Mouse (Mus musculus) gastrocnemius, postnatal 25 days (tissue): ENCODE results near the gene Notch3. TPM values are rescaled to one million over a fixed set of nuclear protein-coding genes. Genes with fewer than 3 reads are reported as not detected.

Source experiments
- DNase-seq: peaks from one replicate; pipeline ENCODE4 v3.0.0; 2022
- total RNA-seq, 2 experiments: library from RNA; stranded (reverse); gene quantifications; 1 replicate in 1 of 2; 2 replicates in 1 of 2; pipeline ENCODE4 v1.2.3; 2021

Gene Notch3
- total RNA-seq, 2 experiments from 2014 or later, result 12.6 to 13.4 TPM

DNA sequence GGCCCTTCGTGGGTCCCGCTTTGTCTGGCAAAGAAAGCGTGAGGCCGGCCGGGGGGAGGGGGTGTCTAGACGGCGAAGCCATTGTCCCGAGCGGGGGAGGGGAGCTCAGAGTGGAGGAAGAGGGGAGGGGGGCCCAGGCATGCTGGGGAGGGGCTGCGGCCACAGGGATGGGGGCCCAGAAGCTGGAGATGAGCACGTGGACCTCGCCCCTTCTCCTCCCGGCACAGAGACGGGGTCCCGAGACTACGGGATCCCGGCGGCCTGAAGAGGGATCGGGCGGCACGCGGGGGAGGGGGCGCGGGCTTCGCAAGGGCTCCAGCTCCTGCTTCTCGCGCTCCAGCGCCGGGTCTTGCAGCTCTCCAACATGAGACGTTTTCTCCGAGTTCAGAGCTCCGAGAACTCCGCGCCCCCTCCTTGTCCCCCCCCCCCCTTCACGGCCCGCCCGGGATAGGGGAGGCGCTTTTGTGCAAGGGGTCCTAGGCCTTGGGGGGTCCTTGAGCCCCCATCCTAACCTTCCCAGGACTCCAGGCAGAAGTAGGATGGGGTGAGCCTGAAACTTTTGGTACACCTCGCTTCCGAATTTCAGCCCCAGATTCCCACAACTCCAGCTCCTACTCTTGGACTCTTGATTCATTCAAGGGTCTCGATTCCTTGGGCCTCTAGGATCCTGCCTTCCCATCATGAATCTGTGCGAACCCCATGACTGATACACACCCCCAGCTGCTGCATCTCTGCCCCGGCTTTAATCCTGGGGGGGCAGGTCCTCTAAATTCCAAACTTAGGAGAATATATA lies 653 bp downstream of the Notch3 start:
- peak; percentile 39 for DNase-seq

DNA sequence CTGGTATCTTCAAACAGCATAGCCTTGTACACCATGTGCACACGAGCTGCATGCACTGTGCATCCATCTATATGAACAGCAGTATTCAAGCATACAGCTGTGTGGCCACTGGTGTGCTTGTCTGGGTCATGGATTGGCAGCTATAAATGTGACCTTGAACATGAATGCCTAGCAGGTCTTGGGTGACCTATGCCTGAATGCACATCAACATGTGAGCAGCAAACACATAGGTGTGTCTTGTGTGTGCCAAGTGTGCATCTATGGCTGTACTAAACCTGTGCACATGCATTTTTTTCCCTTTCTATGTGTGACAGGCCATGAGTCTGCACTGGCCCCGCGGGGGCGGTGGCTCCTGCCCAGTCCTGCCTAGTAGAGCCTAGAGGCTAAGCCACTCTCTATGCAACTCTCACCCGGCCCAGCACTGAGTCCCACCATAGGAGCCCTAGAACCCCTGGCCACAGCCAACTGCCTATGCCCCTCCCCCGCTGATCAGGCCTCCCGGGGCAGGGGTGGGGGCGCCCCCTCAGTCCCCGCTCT lies 1.3 kb downstream of the Notch3 start:
- DNase-seq, result no peak

DNA sequence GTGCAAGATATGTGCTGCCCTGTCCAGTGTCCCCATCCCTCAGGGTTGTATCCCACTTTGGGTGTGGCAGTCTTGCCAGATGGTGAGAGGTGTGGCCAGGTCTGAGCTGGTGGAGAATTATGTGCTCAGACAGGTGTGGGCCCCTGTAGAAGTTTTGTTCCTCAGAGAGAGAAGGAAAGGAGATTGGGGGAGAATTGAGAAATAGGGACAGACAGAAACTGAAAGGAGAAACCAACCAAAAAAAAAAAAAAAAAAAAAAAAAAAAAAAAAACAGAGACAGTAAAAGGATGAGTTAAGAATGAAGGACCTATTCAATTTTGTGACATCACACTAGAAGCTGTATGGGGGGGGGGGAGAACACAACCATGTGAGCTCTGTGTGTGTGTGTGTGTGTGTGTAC lies 1.9 kb downstream of the Notch3 start:
- no peak for DNase-seq

DNA sequence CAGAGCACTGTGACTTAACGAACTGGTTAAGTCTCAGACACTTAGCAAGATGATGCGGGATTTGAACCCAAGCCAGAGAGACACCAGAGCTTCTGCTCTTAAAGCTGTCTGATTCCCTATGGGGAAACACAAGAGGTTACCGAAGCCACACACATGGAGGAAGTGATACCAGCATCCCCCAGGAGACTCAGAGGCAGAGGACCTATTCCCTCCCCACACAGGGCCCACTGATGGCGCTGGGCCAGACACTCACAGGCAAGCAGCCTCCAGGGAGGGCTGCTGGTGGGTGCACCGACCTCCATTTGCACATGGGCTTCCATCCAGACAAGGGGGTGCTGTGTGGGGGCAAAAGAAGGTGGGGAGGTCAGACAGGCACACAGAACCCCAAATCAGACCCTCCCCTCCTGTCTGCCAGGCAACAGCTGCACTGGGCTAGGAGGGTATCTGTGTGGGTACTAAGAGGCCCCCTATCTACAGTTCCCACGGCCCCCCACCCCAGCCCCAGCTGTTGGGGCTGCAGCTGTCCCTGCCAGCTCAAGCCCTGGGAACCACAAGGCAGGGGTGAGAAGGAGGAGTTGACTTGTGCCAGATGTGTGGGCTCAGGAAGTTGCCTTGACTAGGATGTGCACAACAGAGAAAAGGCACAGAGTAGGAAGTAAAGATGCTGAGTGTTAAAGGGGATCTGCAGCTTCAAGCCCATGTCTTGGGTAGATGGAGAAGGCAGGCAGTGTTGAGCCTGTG lies 2.6 kb downstream of the Notch3 start:
- DNase-seq, result peak; percentile 47

DNA sequence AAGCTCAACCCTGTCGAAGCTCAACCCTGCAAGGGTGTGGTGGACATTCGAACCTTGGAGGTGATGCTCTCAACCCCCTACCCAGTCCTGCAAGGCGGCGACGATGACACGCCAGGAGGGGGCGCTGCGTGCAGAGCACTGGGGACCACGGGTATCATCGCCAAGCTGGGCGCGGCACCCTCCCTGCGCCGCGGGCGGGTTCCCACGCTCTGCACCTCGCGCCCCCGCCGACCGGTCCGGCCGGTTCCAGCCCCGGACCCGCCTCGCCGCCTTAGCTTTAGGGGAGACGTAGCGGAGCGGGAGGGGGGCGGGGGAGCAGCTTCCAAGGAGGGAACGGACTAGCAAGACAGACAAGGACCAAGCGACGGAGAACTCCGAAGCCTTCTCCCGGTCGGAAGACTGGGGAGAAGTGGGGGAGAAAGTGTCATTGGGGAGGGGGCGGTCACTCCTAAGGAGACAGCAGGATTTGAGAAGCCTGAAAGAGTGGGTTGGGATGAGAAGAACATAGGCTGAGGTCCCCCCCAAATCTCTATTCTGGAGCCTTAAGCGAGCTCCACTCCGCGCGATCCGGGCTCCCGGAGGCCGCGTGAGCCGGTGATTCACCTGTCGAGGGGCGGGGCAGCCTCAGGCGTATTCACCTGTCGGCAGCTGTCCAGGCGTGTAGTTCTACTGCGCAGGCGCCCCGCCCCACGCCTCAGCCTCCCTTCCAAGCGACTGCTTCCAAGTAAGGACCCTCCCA lies 4.4 kb downstream of the Notch3 start:
- DNase-seq, result peak; percentile 60

DNA sequence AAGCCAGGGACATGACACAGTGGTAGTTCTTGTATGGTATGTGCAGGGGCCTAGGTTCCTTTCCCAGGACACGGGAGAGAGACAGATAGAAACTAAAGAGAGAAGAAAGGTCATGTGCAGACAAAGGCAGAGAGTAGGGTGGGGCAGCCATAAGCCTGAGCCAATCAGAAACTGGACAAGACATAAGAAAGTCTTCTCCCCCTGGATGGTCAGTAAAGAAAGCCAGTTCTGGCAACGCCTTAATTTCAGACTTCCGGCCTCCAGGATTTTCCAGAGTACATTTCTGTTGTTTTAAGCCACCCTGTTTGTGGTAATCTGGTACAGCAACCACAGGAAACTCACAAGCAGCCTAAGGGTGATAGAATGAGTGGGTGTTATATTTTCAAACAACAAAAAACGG lies 5.8 kb downstream of the Notch3 start:
- no peak for DNase-seq

GRCm38 (mm10) chr17:32158841-32159240 lies 7.8 kb downstream of the Notch3 start:
- no peak for DNase-seq

DNA sequence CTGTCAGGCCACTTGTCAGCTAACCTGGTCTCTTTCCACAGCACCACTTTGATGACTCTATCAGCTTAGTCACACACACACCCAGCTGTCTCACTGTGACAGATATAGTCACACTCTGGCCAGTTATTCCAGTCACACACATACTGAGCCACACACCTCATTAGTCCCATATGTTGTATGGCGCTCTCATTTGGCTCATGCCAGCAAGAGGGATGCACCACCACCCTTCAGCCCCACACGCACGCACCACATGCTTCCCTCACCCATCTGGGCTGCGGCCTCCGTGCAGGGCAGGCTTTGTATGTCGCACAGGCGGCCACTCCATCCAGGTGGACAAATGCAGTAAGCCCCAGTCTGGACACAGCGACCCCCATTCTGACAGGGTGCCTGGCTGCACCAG lies 19.9 kb downstream of the Notch3 start:
- no peak for DNase-seq

- DNase-seq, result peak; percentile 78
Observed at GRCm38 (mm10) chr17:32142907-32143854, 23.5 kb downstream of the Notch3 start.

DNA sequence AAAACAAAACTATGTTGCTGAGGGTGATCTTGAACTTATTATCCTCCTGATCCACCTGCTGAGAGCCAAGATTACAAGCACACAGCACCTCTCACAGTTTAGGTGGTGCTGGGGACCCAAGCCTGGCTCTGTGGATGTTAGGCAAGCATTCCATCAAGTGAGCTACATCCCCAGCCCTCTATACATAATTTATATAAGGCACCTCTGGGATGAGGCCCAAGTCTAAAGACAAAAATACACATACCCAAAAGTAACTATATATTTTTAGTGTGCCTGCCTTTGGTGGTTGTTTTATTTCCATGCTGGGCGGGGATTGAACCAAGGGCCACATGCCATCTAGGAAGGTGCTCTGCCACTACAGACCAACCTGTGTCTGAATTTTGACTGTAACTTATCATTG lies 24.4 kb downstream of the Notch3 start:
- no peak for DNase-seq

DNA sequence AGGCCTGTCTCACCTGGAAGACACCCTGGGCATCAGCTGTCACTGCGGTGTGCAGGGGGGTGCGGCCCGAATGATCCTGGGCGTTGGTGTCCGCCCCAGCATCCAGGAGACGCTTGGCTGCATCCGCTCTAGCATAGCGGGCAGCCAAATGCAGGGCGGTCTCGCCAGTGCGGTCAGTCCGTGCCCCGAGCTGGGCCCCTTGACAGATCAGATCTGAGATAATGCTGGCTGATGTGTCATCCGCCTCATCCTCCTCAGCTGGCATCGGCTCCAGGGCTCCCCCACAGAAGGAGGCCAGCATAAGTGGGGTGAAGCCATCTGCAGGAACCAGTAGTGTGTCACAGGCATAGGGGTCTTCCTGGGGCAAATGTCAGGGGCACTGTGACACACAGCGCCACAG lies 33.3 kb downstream of the Notch3 start:
- no peak for DNase-seq

- DNase-seq, result no peak
Observed at GRCm38 (mm10) chr17:32132087-32132486, 34.6 kb downstream of the Notch3 start.

DNA sequence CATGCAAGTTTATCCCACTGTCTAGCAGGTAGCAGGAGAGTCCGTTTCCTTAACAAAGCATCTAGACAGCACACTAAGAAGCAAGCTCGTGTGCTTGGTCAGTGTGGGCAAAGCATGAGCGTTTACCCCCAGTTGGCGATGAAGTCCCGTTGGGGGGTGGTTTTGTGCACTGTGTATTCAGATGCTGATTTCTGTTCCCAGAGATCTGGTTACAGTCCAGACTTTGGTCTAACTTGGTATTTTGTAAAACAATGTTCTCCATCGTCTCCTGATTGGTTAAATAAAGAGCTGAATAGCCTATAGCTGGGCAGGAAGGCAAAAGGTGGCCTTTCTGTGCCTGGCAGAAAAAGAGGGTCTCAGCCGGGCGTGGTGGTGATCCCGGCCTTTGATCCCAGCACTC lies 36.1 kb downstream of the Notch3 start:
- DNase-seq, result no peak

GRCm38 (mm10) chr17:32127195-32127594 lies 39.5 kb downstream of the Notch3 start:
- no peak for DNase-seq

DNA sequence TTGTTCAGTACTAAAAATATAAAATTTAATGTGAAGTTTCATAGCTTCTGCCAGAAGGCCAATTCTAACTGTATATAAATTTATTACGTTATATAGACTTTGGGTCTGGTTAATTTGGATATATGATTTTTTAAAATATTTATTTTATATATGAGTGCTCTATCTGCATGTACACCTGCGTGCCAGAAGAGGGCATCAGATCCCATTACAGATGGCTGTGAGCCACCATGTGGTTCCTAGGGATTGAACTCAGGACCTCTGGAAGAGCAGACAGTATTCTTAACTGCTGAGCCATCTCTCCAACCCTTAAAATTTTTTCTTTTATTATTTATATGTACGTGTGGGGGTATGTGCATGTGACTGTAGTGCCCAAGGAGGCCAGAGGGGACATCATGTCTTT lies 41.2 kb downstream of the Notch3 start:
- DNase-seq, result no peak

DNA sequence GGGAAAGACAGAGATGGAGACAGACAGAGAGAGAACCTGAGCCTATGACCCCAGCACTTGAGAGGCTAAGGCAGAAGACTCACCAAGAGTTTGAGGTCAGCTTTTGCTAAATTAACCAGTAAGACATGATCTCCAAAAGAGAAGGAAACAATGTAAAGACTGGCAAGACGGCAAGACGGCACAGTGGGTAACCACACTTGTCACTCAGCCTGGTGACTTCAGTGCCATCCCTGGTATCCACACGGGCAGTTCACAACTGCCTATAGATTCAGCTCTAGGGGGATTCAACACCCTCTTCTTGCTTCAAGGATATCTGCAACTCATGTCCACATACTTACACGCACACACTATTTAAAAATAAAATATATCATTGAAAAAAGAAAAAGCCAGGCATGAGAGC lies 43.1 kb downstream of the Notch3 start:
- DNase-seq, result no peak

DNA sequence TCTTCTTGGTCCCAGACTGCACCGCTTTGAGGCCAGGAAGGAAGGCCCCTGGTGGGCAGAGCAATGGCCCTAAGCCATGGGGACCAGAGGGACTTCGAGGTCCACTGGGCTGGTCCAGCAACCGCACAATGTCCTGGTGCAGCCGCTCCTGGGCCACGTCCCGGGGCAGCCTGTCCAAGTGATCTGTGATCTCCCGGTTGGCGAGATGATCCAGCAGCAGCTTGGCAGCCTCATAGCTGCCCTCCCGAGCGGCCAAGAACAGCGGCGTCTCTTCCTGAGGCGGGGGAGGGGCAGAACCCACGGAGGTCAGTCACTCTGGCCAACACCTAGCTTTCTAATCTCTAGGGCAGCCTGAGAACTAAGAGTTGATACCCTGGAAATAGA lies 44.1 kb downstream of the Notch3 start:
- DNase-seq, result peak; percentile 86

- peak; percentile 57 for DNase-seq
Observed at GRCm38 (mm10) chr17:32121833-32122586, 44.6 kb downstream of the Notch3 start.

GRCm38 (mm10) chr17:32120771-32121532 lies 45.7 kb downstream of the Notch3 start:
- no peak for DNase-seq

- no peak for DNase-seq
Observed at GRCm38 (mm10) chr17:32119196-32119595, 47.5 kb downstream of the Notch3 start.
